Mouse (Mus musculus) CH12.LX (cell line): ENCODE results near the gene Wbp1l. TPM values are rescaled to one million over a fixed set of nuclear protein-coding genes. Genes with fewer than 3 reads are reported as not detected.

ENCODE experiments used
- DNase-seq: peaks from one replicate; pipeline ENCODE4 v3.0.0-alpha.2; 2013; ENCODE audit errors: extremely low read depth
- H3K27ac ChIP-seq: 2 replicates; pipeline ENCODE4 v1.5.1; 2012; ENCODE audit warnings: low read depth, mild to moderate bottlenecking, control low read depth, moderate library complexity; ENCODE audit not compliant: insufficient read depth
- H3K27me3 ChIP-seq: replicated peaks from 2 replicates; pipeline ENCODE3; 2012; ENCODE audit warnings: inconsistent platforms
- H3K36me3 ChIP-seq, 2 experiments: replicated peaks in 1 of 2; 2 replicates each; pipeline versions ENCODE3 to v1.6.1; 2012; ENCODE audit warnings: inconsistent platforms in 1 of 2, low read length in 1 of 2, mild to moderate bottlenecking in 1 of 2, mixed read lengths in 1 of 2, moderate library complexity in 1 of 2; ENCODE audit not compliant: control insufficient read depth in 1 of 2, insufficient read depth in 1 of 2
- H3K4me1 ChIP-seq, 2 experiments: 2 replicates each; pipeline ENCODE4 v1.6.1; 2012; ENCODE audit warnings: inconsistent platforms in 1 of 2, moderate library complexity in 1 of 2; ENCODE audit not compliant: insufficient read depth in 2 of 2, control insufficient read depth in 1 of 2
- H3K4me2 ChIP-seq: 2 replicates; pipeline ENCODE4 v1.6.1; 2012; ENCODE audit warnings: low read depth, mild to moderate bottlenecking, control low read depth; ENCODE audit not compliant: poor library complexity, insufficient read depth, severe bottlenecking
- H3K4me3 ChIP-seq, 3 experiments: fragments of 150-350 bp in 1 of 3; sonication (generic) in 1 of 3; replicated peaks in 1 of 3; 2 replicates each; pipeline versions ENCODE3 to v1.5.1; 2011 to 2012; ENCODE audit warnings: low read depth in 2 of 3, low read length in 2 of 3, mild to moderate bottlenecking in 2 of 3, moderate library complexity in 2 of 3, control low read depth in 1 of 3, improper control_type of control experiment in 1 of 3, inconsistent platforms in 1 of 3, mixed read lengths in 1 of 3; ENCODE audit not compliant: poor library complexity in 1 of 3
- H3K79me2 ChIP-seq: replicated peaks from 2 replicates; pipeline ENCODE4 v1.6.1; 2012; ENCODE audit warnings: mild to moderate bottlenecking, moderate library complexity; ENCODE audit not compliant: control insufficient read depth, poor library complexity, insufficient read depth, severe bottlenecking; ENCODE audit errors: extremely low read depth
- H3K9ac ChIP-seq: 2 replicates; pipeline ENCODE4 v1.6.1; 2012; ENCODE audit warnings: low read depth, mild to moderate bottlenecking, control low read depth, moderate library complexity; ENCODE audit not compliant: insufficient read depth
- H3K9me3 ChIP-seq: replicated peaks from 2 replicates; pipeline ENCODE3; 2012; ENCODE audit warnings: low read length, inconsistent platforms, mixed read lengths
- BHLHE40 ChIP-seq: IDR thresholded peaks from 2 replicates; pipeline ENCODE4 v1.6.1; 2011; ENCODE audit warnings: mild to moderate bottlenecking, low read depth, low read length, improper control_type of control experiment
- CHD2 ChIP-seq: IDR thresholded peaks from 2 replicates; pipeline ENCODE4 v1.6.1; 2011; ENCODE audit warnings: low read length, improper control_type of control experiment
- E2F4 ChIP-seq: IDR thresholded peaks from 2 replicates; pipeline ENCODE4 v1.6.1; 2011; ENCODE audit warnings: low read depth, low read length, improper control_type of control experiment; ENCODE audit not compliant: insufficient replicate concordance
- ELF1 ChIP-seq: IDR thresholded peaks from 2 replicates; pipeline ENCODE4 v1.6.1; 2014; ENCODE audit warnings: low read depth, mild to moderate bottlenecking, inconsistent platforms, low read length, improper control_type of control experiment
- EP300 ChIP-seq: IDR thresholded peaks from 2 replicates; pipeline ENCODE4 v1.6.1; 2011; ENCODE audit warnings: low read length, improper control_type of control experiment
- ETS1 ChIP-seq: conservative IDR thresholded peaks from 2 replicates; pipeline ENCODE4 v1.6.1; 2012; ENCODE audit warnings: low read depth, mild to moderate bottlenecking, inconsistent platforms, low read length, improper control_type of control experiment, moderate library complexity
- GABPA ChIP-seq: IDR thresholded peaks from 2 replicates; pipeline ENCODE4 v1.6.1; 2012; ENCODE audit warnings: low read depth, low read length, improper control_type of control experiment, inconsistent platforms; ENCODE audit not compliant: insufficient replicate concordance
- HCFC1 ChIP-seq: IDR thresholded peaks from 2 replicates; pipeline ENCODE4 v1.6.1; 2012; ENCODE audit warnings: low read depth, mild to moderate bottlenecking, inconsistent platforms, low read length, improper control_type of control experiment
- IRF4 ChIP-seq: IDR thresholded peaks from 2 replicates; pipeline ENCODE4 v1.6.1; 2014; ENCODE audit warnings: low read depth, mild to moderate bottlenecking, inconsistent platforms, low read length, improper control_type of control experiment
- KAT2A ChIP-seq: IDR thresholded peaks from 2 replicates; pipeline ENCODE4 v1.6.1; 2012; ENCODE audit warnings: low read length, improper control_type of control experiment, inconsistent platforms; ENCODE audit not compliant: insufficient replicate concordance
- MAFK ChIP-seq: IDR thresholded peaks from 2 replicates; pipeline ENCODE4 v1.6.1; 2011; ENCODE audit warnings: low read length, improper control_type of control experiment; ENCODE audit not compliant: insufficient replicate concordance
- MAX ChIP-seq: IDR thresholded peaks from 2 replicates; pipeline ENCODE4 v1.6.1; 2011; ENCODE audit warnings: low read length, improper control_type of control experiment
- MAZ ChIP-seq: IDR thresholded peaks from 2 replicates; pipeline ENCODE4 v1.6.1; 2012; ENCODE audit warnings: low read depth, mild to moderate bottlenecking, inconsistent platforms, low read length, improper control_type of control experiment, moderate library complexity
- MEF2A ChIP-seq: IDR thresholded peaks from 2 replicates; pipeline ENCODE4 v1.6.1; 2014; ENCODE audit warnings: low read depth, mild to moderate bottlenecking, inconsistent platforms, low read length, improper control_type of control experiment, borderline replicate concordance
- MYC ChIP-seq: IDR thresholded peaks from 2 replicates; pipeline ENCODE4 v1.6.1; 2011; ENCODE audit warnings: low read depth, mild to moderate bottlenecking, improper control_type of control experiment, low read length
- NRF1 ChIP-seq: IDR thresholded peaks from 2 replicates; pipeline ENCODE4 v1.6.1; 2014; ENCODE audit warnings: low read depth, mild to moderate bottlenecking, inconsistent platforms, low read length, improper control_type of control experiment, moderate library complexity
- POLR2AphosphoS2 ChIP-seq: IDR thresholded peaks from 2 replicates; pipeline ENCODE4 v1.6.1; 2011; ENCODE audit warnings: low read depth, low read length, improper control_type of control experiment
- RAD21 ChIP-seq: IDR thresholded peaks from 2 replicates; pipeline ENCODE4 v1.6.1; 2011; ENCODE audit warnings: low read depth, mild to moderate bottlenecking, low read length, improper control_type of control experiment, moderate library complexity
- RCOR1 ChIP-seq: conservative IDR thresholded peaks from 2 replicates; pipeline ENCODE4 v1.6.1; 2012; ENCODE audit warnings: low read depth, mild to moderate bottlenecking, inconsistent platforms, low read length, improper control_type of control experiment
- SIN3A ChIP-seq: IDR thresholded peaks from 2 replicates; pipeline ENCODE4 v1.6.1; 2012; ENCODE audit warnings: low read length, improper control_type of control experiment, inconsistent platforms
- SMC3 ChIP-seq: IDR thresholded peaks from 2 replicates; pipeline ENCODE4 v1.6.1; 2011; ENCODE audit warnings: low read depth, low read length, improper control_type of control experiment
- TCF12 ChIP-seq: IDR thresholded peaks from 2 replicates; pipeline ENCODE4 v1.6.1; 2014; ENCODE audit warnings: low read depth, mild to moderate bottlenecking, inconsistent platforms, low read length, improper control_type of control experiment
- USF2 ChIP-seq: conservative IDR thresholded peaks from 2 replicates; pipeline ENCODE4 v1.6.1; 2011; ENCODE audit warnings: low read depth, low read length, improper control_type of control experiment
- ZC3H11A ChIP-seq: IDR thresholded peaks from 2 replicates; pipeline ENCODE4 v1.6.1; 2012; ENCODE audit warnings: low read depth, mild to moderate bottlenecking, inconsistent platforms, low read length, improper control_type of control experiment
- dilution Hi-C: fragments of 300-500 bp; cut with MboI; formaldehyde crosslinking; loops from 2 replicates; pipeline ENCODE4 v1.14.3; 2020; ENCODE audit warnings: low sequenced_read_pairs; ENCODE audit not compliant: extremely low pct_unique_long_range_greater_than_20kb, extremely low pct_ligation_motif_present
- in situ Hi-C: fragments of 300-500 bp; cut with MboI; formaldehyde crosslinking; loops from 3 replicates; pipeline ENCODE4 v1.14.3; 2019; ENCODE audit warnings: low sequenced_read_pairs, low pct_ligation_motif_present, low pct_unique_long_range_greater_than_20kb, mixed read lengths
- polyA plus RNA-seq: library from polyadenylated mRNA; unstranded; fragments of >175 nt; gene quantifications from 2 replicates; pipeline ENCODE4 v1.2.1, GENCODE M21; 2012; ENCODE audit warnings: low read depth; ENCODE audit not compliant: insufficient read length
- total RNA-seq, 2 experiments: library from RNA; depleted of rRNA; stranded (reverse); fragments of 300-350 nt in 1 of 2; fragments of >200 nt in 1 of 2; gene quantifications; 2 replicates each; pipeline ENCODE4 v1.2.3; 2012 to 2014

Wbp1l gene
- total and polyA plus RNA-seq, 3 experiments = 11.6 to 23.5 (median 17.4) TPM

GRCm38 (mm10) chr19:46606718-46607117 lies 7.8 kb downstream of the Wbp1l start:
- H3K36me3 ChIP-seq = peaks cover 18 to 79% of the 10 kb centered on the region in 2 experiments
- no peaks in the 10 kb centered on the region for H3K27me3 ChIP-seq
- H3K4me3 ChIP-seq = peak overlapping the region in 1 of 3 experiments; percentile 3
- H3K79me2 ChIP-seq = peaks cover 37% of the 10 kb centered on the region
- no peaks in the 10 kb centered on the region for H3K9me3 ChIP-seq
- peaks cover 27 to 57% of the 10 kb centered on the region in 2 experiments for H3K4me1 ChIP-seq
- dilution Hi-C loops (no loop called here), in situ Hi-C loops (no loop called here)
- peak overlapping the region; percentile 54 for H3K27ac ChIP-seq
- peak; percentile 40 for DNase-seq
- H3K9ac ChIP-seq = no peak overlapping the region
- peak overlapping the region; percentile 60 for H3K4me2 ChIP-seq
- TF ChIP-seq ELF1 (peak; percentile 67), HCFC1 (peak; percentile 39), MYC (0 out of 2 replicates have a peak, but pooled peaks have one; percentile 15), SMC3 (no peak), MAFK (no peak), ETS1 (peak; percentile 37; the same call in 1 of the 2 replicates), SIN3A (peak; percentile 67), IRF4 (peak; percentile 90), TCF12 (peak; percentile 46; the same call in 1 of the 2 replicates), CHD2 (peak; percentile 74; the same call in 1 of the 2 replicates), RAD21 (no peak), MEF2A (peak; percentile 53; the same call in 1 of the 2 replicates), RCOR1 (0 out of 2 replicates have a peak, but pooled peaks have one; percentile 27), POLR2AphosphoS2 (no peak), KAT2A (no peak), E2F4 (no peak), MAX (no peak), USF2 (no peak), NRF1 (0 out of 2 replicates have a peak, but pooled peaks have one; percentile 24), BHLHE40 (peak; percentile 46; the same call in 1 of the 2 replicates), GABPA (no peak), MAZ (peak; percentile 90), EP300 (peak; percentile 49), ZC3H11A (no peak)
